Mouse (Mus musculus) ZHBTc4 (cell line): Measurements from ENCODE around the gene Pou5f1.
A peak's percentile ranks its signal among the peaks of the same experiment; 100 is the strongest.

Experiments
- DNase-seq: peaks from one replicate; pipeline ENCODE4 v3.0.0-alpha.2; 2011; ENCODE audit warnings: low read depth, low spot score

Pou5f1 gene

DNA sequence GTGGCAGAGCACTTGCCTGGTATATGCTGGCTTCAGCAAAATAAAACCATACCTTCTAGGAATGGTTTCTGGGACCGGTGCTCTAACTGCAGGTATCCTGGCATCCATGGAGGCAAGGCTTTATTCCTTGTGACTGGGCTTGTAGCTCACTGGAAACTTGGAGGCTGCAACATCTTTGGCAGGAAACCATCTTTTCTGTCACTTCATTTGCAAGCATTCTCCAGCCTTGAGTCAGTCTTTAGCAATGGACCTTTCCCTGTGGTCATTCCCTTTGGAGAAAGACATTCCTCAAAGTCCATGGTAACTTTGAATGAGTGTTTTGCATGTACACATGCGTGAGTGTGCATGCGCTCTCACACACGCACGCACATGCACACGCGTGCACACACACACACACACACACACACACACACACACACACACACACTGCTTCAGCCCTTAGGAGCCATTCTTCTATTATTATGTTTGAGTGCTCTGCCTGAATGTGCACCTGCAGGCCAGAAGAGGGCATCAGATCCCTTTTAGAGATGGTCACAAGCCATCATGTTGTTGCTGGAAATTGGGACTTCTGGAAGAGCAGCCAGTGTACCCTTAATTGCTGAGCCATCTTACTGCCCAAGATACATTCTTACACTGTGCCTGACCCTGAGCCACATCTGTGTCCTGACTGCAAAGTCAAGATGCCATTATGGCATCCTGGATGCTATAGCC, 7.3 kb downstream of the Pou5f1 start:
- peak; percentile 76 for DNase-seq

DNA sequence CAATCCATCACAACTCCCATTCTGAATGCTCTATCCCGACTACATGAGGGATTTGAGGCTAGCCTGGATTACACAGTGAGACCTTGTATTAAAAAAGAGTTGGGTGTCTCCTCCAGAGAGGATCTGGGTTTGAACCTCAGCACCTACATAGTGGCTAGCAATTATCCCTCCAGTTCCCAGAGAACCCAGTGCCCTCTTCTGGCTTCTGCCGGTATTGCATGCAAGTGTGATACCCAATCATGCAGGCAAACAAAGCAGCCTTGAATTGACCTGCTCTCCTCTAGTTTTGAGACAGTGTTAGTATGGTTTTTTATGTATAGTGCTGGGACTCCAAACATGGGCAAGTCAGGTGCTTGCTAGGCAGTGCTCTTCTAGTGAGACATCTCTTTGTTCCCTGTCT, 8.1 kb downstream of the Pou5f1 start:
- peak; percentile 91 for DNase-seq

GRCm38 (mm10) chr17:35514756-35515155, 8.9 kb downstream of the Pou5f1 start:
- no peak for DNase-seq

GRCm38 (mm10) chr17:35515911-35516640, 10.3 kb downstream of the Pou5f1 start:
- peak; percentile 68 for DNase-seq

- DNase-seq = peak; percentile 99
These were observed 11.1 kb downstream of the Pou5f1 start, which contains the start of the genes Tcf19 and Cchcr1 for GRCm38 (mm10) chr17:35516652-35517500. Gene Tcf19 (minus strand): TSS chr17:35516824. Gene Cchcr1 (plus strand): TSS chr17:35517100.

- DNase-seq = no peak
These were observed 11.7 kb downstream of the Pou5f1 start for GRCm38 (mm10) chr17:35517526-35517925.

DNA sequence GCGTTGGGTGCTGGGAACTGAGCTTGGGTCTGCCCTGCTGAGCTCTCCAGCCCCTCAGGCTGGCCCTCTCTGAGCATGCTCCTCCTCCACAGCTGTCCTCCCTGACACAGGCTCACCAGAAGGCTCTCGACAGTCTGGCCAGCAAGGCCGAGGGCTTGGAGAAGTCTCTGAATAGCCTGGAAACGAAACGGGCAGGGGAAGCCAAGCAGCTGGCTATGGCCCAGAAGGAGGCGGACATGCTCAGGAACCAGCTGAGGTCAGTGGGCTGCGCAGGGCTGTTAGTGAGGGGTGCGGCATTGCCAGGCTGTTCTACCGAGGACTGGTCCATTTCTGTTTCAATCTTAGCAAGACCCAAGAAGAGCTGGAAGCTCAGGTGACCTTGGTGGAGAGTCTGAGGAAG, 18.5 kb downstream of the Pou5f1 start:
- no peak for DNase-seq

- DNase-seq = peak; percentile 53
These were observed 20.8 kb downstream of the Pou5f1 start for GRCm38 (mm10) chr17:35526644-35527043.

- DNase-seq = peak; percentile 53
These were observed 26.5 kb downstream of the Pou5f1 start for GRCm38 (mm10) chr17:35532360-35532759.

DNA sequence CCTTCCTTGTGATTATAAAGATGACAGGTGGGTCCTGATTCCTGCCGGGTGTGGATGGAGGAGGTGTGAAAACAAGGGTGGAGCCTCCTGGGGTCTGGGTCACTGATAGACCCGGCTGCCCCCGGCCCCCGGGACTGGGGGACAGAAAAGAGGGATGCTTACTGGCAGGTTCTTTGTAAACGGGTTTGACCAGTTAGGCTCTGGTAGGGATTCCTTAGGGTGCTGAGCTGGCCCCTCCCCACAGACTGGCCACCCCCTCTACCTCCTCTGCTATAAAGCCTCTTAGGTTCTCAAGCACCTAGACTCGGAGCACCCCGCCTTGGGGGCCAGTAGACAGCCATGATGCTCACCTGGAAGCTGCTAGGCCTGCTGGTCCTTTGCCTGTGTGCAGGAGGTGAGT, 27.1 kb downstream of the Pou5f1 start, which contains the start of gene Psors1c2:
TSS of gene Psors1c2 (plus strand) at position 301 of the 400 bp plus-strand sequence.
- no peak for DNase-seq

DNA sequence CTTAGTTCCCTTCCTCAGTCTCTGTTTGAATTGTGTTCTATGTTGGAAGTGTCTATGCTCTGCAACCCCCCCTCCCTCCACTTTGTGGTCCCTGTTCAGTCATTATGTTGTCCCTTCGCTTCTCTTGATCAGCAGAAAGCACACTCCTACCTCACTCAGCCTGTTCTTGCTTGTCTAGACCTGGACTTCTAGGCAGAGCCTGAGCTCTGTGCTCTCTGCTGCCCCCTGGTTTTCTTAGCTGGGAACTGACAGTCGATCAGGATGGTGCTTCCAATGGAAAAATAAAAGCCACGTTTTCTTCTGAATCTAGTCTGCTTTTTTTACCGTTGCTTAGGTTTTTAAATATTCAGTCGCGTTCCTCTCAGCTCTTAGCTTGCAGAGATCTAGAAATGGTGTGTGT, 28.5 kb downstream of the Pou5f1 start:
- peak; percentile 87 for DNase-seq

DNA sequence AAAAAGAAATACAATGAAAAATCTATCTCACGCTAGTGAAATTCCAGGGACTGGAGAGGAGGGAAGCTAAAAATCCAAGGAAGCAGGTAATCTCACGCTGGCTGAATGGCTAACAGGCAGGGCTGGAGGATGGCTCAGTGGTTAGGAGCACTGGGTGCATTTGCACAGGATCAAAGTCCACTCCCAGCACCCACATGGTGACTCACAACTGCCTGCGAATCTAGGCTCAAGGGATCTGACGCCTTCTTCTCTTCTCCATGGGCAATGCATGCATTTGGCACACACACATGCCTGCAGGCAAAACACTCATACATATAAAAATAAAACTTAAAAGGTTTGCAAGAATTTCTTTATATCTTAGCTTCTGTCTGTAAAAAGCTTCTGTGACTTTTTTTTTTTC, 31.6 kb downstream of the Pou5f1 start:
- no peak for DNase-seq

DNA sequence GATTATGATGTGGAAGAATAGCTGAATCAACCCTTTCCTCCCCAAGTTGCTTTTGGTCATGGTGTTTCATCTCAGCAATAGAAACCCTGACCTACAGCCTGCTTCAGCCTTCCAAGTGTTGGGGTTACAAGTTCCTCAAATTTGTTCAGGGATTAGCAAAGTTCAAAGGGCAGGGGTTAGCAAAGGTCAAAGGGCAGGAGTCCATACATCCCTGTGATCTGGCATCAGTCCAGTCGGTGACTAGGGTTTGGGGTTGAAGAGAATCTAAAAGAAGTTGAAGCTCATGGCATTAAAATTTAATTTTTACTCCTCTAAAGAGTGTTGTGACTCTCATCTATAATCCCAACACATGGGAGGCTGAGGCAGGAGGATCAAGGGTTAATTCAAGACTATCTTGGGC, 32.7 kb downstream of the Pou5f1 start:
- DNase-seq = no peak

- peak; percentile 81 for DNase-seq
These were observed 33.7 kb downstream of the Pou5f1 start for GRCm38 (mm10) chr17:35539540-35539939.

GRCm38 (mm10) chr17:35542761-35543411, 37.1 kb downstream of the Pou5f1 start:
- peak; percentile 86 for DNase-seq

DNA sequence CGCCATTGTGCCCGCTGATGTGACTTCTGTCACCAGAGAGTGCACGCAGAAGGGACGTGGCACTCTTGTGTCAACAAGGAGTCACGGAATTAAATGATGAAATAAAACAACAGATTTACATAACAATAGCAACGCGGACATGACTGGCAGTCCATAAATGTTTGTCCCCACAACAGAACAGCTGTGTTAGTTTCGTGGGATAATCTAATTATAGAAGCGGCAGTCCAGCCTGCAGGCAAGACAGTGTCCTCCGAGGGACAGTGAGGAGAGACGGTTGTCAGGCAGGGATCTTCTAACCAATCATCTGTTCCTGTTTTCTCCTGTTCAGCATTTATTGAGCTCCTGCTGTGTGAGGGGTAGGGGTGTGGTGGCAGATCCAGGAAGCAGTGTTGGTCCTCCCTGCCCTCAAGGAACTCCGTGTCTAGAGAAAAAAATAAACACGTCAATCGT, 37.6 kb downstream of the Pou5f1 start:
- peak; percentile 64 for DNase-seq

DNA sequence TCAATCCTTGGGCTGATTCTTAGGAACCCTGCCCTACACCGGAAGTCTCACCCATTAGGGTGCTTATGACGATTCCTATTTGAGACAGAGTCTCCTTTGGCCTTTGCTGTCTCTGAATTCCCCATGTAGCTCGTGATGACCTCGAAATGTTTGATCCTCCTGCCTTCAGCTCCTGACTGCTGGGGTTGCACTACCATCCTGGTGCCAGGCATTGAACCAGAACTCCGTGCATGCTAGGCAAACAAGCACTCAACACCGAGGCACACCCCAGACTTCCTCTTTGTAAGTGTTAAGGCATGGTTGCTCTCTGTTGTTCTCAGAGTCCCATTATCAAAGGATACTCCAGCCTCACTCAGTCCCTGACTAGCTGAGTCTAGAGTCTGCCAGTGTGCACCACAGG, 38.2 kb downstream of the Pou5f1 start:
- peak; percentile 38 for DNase-seq

DNA sequence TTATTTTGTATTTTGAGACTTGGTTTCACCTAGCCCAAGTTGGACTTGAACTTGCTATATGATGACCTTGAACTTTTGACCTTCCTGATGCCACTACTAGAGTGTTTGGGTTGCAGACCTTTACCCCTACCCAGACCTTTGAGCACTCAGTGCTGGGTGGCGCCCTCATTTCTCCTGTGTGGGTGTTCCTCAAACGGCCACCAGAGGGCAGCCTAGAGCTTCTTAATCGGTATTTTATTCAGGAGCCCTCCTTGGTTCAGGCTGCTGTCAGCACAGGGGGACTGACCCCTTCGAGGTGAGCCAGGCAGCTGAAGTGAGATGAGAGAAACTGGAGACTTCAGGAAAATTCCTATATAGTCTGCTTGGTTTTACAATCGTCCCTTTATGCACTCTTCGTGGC, 38.9 kb downstream of the Pou5f1 start:
- DNase-seq = peak; percentile 86

- DNase-seq = peak; percentile 95
These were observed 41.6 kb downstream of the Pou5f1 start for GRCm38 (mm10) chr17:35547465-35547864.

- DNase-seq = peak; percentile 67
These were observed 42.8 kb downstream of the Pou5f1 start for GRCm38 (mm10) chr17:35548636-35549035.

DNA sequence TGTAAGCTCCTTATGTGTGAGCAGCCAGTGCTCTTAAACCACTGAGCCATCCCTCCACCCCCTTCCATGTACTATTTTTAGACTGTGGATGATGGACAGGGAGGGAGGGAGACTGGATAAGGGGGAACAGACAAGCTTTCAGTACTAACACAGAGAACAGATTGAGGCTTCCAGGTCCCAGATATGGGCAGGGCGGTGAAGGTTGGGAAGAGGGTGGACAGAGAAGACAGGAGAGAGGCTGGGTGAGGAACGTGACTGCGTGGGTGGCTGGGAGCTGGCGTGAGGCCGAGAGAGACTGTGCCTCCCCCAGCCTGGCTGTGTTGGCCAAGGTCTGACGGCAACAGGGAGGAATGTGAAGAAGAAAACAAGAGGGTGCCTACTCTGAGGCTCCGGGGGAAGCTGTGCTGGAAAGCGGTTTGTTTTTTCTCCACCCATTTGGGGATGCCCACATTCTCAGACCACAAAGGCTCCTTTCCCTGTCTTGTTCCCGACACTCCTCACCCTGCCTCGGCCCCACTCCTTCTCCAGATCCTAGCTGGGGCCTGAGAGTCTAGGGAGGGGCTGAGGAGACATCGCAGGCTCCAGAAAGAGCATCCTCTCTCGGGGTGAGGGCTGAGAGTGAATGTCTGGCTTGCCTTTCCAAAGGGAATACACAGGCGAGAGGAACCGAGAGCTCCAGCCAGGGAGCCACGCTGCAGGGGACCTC, 43.8 kb downstream of the Pou5f1 start:
- DNase-seq = no peak
